Mouse (Mus musculus): ENCODE results near the gene Bcl2l12.

DNA sequence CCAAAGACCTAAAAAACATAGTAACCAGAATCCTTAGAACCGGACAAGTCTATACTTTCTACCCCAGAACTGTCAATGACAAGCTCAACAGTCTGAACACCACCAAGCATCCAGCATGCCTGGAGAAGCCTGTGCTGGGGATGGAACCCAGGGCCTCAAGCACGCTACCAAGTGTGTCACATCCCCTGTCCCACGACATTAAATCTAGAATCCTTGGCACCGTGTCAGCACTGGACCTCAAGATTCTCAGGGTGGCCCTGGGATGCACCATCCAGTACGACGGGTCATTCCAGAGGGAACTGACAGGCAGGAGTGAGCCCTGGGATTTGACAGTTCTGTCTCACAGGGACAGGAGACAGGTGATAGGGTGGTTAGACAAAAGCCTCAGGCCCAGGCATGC lies 31.5 kb upstream of the Bcl2l12 start:
- TF ChIP-seq GATA1 (IDR thresholded peaks at IDR 0.05; ENCODE audit: low read length) (no peak), TAL1 (IDR thresholded peaks at IDR 0.05; ENCODE audit: low read length) (no peak)
